Mouse (Mus musculus): ENCODE measurements around the gene Chrna10. TPM values are rescaled to one million over a fixed set of nuclear protein-coding genes. Genes with fewer than 3 reads are reported as not detected.

Chrna10 gene
- polyA plus RNA-seq (2012; rRNA removed), result 0.05 and 0.08 TPM in 2 replicates

GRCm38 (mm10) chr7:102116579-102117331 lies at the start of gene Chrna10:
TSS of gene Chrna10 (minus strand) at chr7:102116828.
- no peak for DNase-seq (ENCODE audit: low read depth)

GRCm38 (mm10) chr7:102153691-102154090 lies 37.1 kb upstream of the Chrna10 start:
- DNase-seq (ENCODE audit: low read depth), result peak; percentile 9

- DNase-seq (ENCODE audit: low read depth), result no peak
Observed at GRCm38 (mm10) chr7:102137898-102138297, 21.3 kb upstream of the Chrna10 start.

- DNase-seq (ENCODE audit: low read depth), result no peak
Observed at GRCm38 (mm10) chr7:102137464-102137863, 20.8 kb upstream of the Chrna10 start.

- DNase-seq (ENCODE audit: low read depth), result no peak
Observed at GRCm38 (mm10) chr7:102132395-102132794, 15.8 kb upstream of the Chrna10 start.

- no peak for DNase-seq (ENCODE audit: low read depth)
Observed at GRCm38 (mm10) chr7:102120326-102120725, 3.7 kb upstream of the Chrna10 start.

- DNase-seq (ENCODE audit: low read depth), result no peak
Observed at GRCm38 (mm10) chr7:102117382-102117781, 754 bp upstream of the Chrna10 start.

- DNase-seq (ENCODE audit: low read depth), result no peak
Observed at GRCm38 (mm10) chr7:102113151-102113729, 3.4 kb downstream of the Chrna10 start.

GRCm38 (mm10) chr7:102109746-102110145 lies 6.9 kb downstream of the Chrna10 start:
- no peak for DNase-seq (ENCODE audit: low read depth)

GRCm38 (mm10) chr7:102109171-102109570 lies 7.5 kb downstream of the Chrna10 start, which contains the start of gene Art5:
TSS of gene Art5 (minus strand) at chr7:102109489.
- no peak for DNase-seq (ENCODE audit: low read depth)

GRCm38 (mm10) chr7:102108206-102108605 lies 8.4 kb downstream of the Chrna10 start:
- no peak for DNase-seq (ENCODE audit: low read depth)

GRCm38 (mm10) chr7:102106700-102107141 lies 9.9 kb downstream of the Chrna10 start:
- no peak for DNase-seq (ENCODE audit: low read depth)

GRCm38 (mm10) chr7:102104126-102104525 lies 12.5 kb downstream of the Chrna10 start:
- no peak for DNase-seq (ENCODE audit: low read depth)

GRCm38 (mm10) chr7:102103555-102103954 lies 13.1 kb downstream of the Chrna10 start:
- DNase-seq (ENCODE audit: low read depth), result no peak

- DNase-seq (ENCODE audit: low read depth), result no peak
Observed at GRCm38 (mm10) chr7:102102696-102103095, 13.9 kb downstream of the Chrna10 start.

- no peak for DNase-seq (ENCODE audit: low read depth)
Observed at GRCm38 (mm10) chr7:102102241-102102640, 14.4 kb downstream of the Chrna10 start.

GRCm38 (mm10) chr7:102101487-102101886 lies 15.1 kb downstream of the Chrna10 start, which contains the start of gene Art1:
TSS of gene Art1 (plus strand) at chr7:102101743.
- no peak for DNase-seq (ENCODE audit: low read depth)

GRCm38 (mm10) chr7:102100868-102101267 lies 15.8 kb downstream of the Chrna10 start:
- no peak for DNase-seq (ENCODE audit: low read depth)

- DNase-seq (ENCODE audit: low read depth), result no peak
Observed at GRCm38 (mm10) chr7:102099760-102100661, 16.6 kb downstream of the Chrna10 start.

GRCm38 (mm10) chr7:102087336-102087735 lies 29.3 kb downstream of the Chrna10 start:
- no peak for DNase-seq (ENCODE audit: low read depth)

GRCm38 (mm10) chr7:102084041-102084696 lies 32.5 kb downstream of the Chrna10 start:
- no peak for DNase-seq (ENCODE audit: low read depth)

Data from gonadal fat pad, adult 2 months (tissue).